Mouse (Mus musculus) kidney, embryonic 16.5 days (tissue): Measurements from ENCODE around the gene Hyal2. TPM values are rescaled to one million over a fixed set of nuclear protein-coding genes. Genes with fewer than 3 reads are reported as not detected.

ENCODE experiments used
- ATAC-seq: fragments of 200-750 bp; cut with Nextera tagmentation; 2 replicates; pipeline ENCODE4 v1.8.0; 2017; ENCODE audit warnings: moderate TSS enrichment; ENCODE audit not compliant: low FRiP score, low TSS enrichment
- H3K27ac ChIP-seq: fragments of 300-500 bp; sonication (generic); 2 replicates; pipeline ENCODE4 v1.5.1; 2014; ENCODE audit warnings: low read length
- H3K27me3 ChIP-seq: fragments of 300-500 bp; sonication (generic); 2 replicates; pipeline ENCODE4 v1.6.1; 2014; ENCODE audit warnings: low read length, control low read depth, mixed read lengths; ENCODE audit not compliant: insufficient read depth
- H3K36me3 ChIP-seq: fragments of 300-500 bp; sonication (generic); 2 replicates; pipeline ENCODE4 v1.6.1; 2014; ENCODE audit warnings: low read length, control low read depth, mixed read lengths; ENCODE audit not compliant: insufficient read depth
- H3K4me1 ChIP-seq: fragments of 300-500 bp; sonication (generic); 2 replicates; pipeline ENCODE4 v1.6.1; 2014; ENCODE audit warnings: low read length, control low read depth, mixed read lengths; ENCODE audit not compliant: insufficient read depth
- H3K4me2 ChIP-seq: fragments of 300-500 bp; sonication (generic); replicated peaks from 2 replicates; pipeline ENCODE4 v1.6.1; 2014; ENCODE audit warnings: low read depth, low read length
- H3K4me3 ChIP-seq: fragments of 300-500 bp; sonication (generic); 2 replicates; pipeline ENCODE4 v1.5.1; 2014; ENCODE audit warnings: mild to moderate bottlenecking, low read length
- H3K9ac ChIP-seq: fragments of 300-500 bp; sonication (generic); replicated peaks from 2 replicates; pipeline ENCODE4 v1.6.1; 2014; ENCODE audit warnings: low read length
- H3K9me3 ChIP-seq: fragments of 300-500 bp; sonication (generic); 2 replicates; pipeline ENCODE4 v1.6.1; 2016; ENCODE audit warnings: low read length, control low read depth
- WGBS: fragments of 180-500 bp; shearing (Covaris S2); extraction: QIAGEN DNeasy Blood & Tissue Kit; methylation state at CpG from one replicate; pipeline ENCODE4 v1.1.7; 2014; 5-methylcytosine and 5-hydroxymethylcytosine counted together
- polyA plus RNA-seq: library from polyadenylated mRNA; unstranded; fragments of >200 nt; fragmentation: Nextera tagmentation; extraction: Ambion mirVana; gene quantifications from 2 replicates; pipeline ENCODE4 v1.2.1, GENCODE M21; 2015

Gene Hyal2
- polyA plus RNA-seq, 1 experiment from 2014 or later: 132 TPM

DNA sequence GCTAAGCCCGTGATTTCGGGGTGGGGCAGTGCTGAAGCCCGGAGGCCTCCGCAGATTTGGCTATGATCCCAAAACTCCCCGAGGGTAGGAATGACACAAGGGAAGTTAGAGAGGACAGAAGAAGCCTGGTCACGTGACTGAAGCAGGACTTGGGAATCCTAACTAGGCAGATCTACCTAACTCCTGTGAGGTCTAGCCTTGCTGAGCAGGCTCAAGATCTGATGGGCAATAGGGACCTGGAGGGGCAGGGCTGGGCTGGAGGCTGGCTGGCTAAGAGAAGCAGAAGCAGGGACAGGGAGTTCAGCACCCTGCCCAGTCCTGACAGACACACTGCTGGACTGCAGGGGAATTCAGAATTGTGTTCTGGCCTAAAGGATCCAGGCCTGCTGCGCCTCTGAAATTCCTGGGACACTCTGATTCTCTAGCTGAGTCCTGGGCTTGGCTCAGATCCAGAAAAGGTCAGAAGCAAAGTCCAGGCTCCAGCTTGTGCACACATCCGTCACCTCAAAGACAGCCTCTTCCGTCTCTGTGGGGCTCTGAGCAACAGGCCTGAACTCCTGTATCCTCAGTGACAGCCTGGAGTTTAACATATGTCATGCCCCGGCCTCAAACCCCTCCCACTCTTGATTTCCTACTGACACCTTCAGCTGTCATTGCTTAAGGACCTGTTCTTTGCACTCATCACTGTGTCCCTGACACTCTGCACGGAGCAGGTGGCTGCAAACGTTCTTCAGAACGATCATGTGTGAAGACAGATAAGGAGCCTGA is 51.2 kb downstream of the Hyal2 start:
- H3K27ac ChIP-seq: peak overlapping the region; percentile 71
- peaks cover 23% of the 10 kb centered on the region for H3K4me1 ChIP-seq
- no peak overlapping the region for H3K9ac ChIP-seq
- H3K9me3 ChIP-seq: no peaks in the 10 kb centered on the region
- H3K27me3 ChIP-seq: no peaks in the 10 kb centered on the region
- H3K4me2 ChIP-seq: no peak overlapping the region
- 49% methylated on average over 13 of the region's 13 CpGs for WGBS
- peak; percentile 78 for ATAC-seq
- H3K4me3 ChIP-seq: no peak overlapping the region
- peaks cover 65% of the 10 kb centered on the region for H3K36me3 ChIP-seq

DNA sequence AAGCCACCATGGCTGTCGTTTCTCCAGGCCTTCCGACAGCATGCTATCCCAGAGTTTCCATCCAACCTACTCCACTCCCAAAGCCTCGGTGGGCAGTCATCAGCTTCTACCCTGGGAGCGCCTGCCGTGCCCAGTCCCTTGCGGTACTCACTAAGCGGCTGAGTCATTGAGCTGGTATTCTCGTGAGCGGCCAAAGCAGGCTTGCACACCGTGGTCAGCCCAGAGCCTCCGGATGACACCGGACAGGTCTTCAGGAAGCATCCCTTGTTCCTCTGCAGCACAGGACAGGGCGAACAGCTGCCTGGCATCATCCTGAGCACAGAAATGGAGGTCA is 51.8 kb downstream of the Hyal2 start:
- H3K4me3 ChIP-seq: no peak overlapping the region
- H3K4me2 ChIP-seq: no peak overlapping the region
- H3K9me3 ChIP-seq: no peaks in the 10 kb centered on the region
- H3K27me3 ChIP-seq: no peaks in the 10 kb centered on the region
- peaks cover 29% of the 10 kb centered on the region for H3K4me1 ChIP-seq
- H3K36me3 ChIP-seq: peaks cover 61% of the 10 kb centered on the region
- WGBS: 66% methylated on average over 13 of the region's 13 CpGs
- peak; percentile 7; the same call in 1 of the 2 replicates for ATAC-seq
- H3K27ac ChIP-seq: peak overlapping the region; percentile 71
- H3K9ac ChIP-seq: no peak overlapping the region

DNA sequence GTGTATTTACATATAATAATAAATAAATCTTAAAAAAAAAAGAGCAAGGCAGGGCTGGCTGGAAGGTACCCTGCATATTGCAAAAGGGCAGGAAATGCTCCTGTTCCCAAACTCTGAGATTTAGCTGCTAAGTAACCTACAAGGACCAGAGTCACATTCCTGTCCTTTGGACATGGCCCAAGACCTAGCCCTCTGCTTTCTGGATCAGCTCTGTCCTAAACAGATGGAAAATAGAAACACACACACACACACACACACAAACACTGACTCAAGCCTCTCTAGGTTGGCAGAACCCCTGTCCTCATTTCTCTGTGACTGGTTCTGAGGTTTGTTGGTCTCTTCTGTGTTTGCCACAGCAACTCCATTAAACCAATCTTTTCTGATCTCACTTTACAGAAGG is 53.2 kb downstream of the Hyal2 start:
- Histone ChIP-seq H3K9ac (no peak overlapping the region), H3K4me3 (no peak overlapping the region), H3K27ac (0 out of 2 replicates have a peak overlapping the region, but pooled peaks have one; percentile 21), H3K9me3 (no peaks in the 10 kb centered on the region), H3K27me3 (no peaks in the 10 kb centered on the region), H3K4me2 (no peak overlapping the region), H3K36me3 (peaks cover 47% of the 10 kb centered on the region), H3K4me1 (peaks cover 36% of the 10 kb centered on the region)
- ATAC-seq: no peak

Other genes with a start within 250 kb of the Hyal2 start
- 12.6 and 13.2 TPM in 2 replicates for gene Hemk1, start 229.6 kb upstream of the Hyal2 start, polyA plus RNA-seq
- gene 6430571L13Rik, start 227.3 kb upstream of the Hyal2 start, polyA plus RNA-seq: 0.82 and 1.2 TPM in 2 replicates
- 0.74 and 0.95 TPM in 2 replicates for gene Cacna2d2, start 168.3 kb upstream of the Hyal2 start, polyA plus RNA-seq
- gene Tmem115, start 34.0 kb upstream of the Hyal2 start, polyA plus RNA-seq: 49.7 and 51.0 TPM in 2 replicates
- 35.8 and 39.0 TPM in 2 replicates for gene Cyb561d2, start 25.8 kb upstream of the Hyal2 start, polyA plus RNA-seq
- 57.0 and 59.0 TPM in 2 replicates for gene Nprl2, start 25.7 kb upstream of the Hyal2 start, polyA plus RNA-seq
- 3.3 and 3.9 TPM in 2 replicates for gene Zmynd10, start 20.6 kb upstream of the Hyal2 start, polyA plus RNA-seq
- gene Rassf1, start 16.4 kb upstream of the Hyal2 start, polyA plus RNA-seq: 66.8 and 68.9 TPM in 2 replicates
- gene Tusc2, start 4.7 kb upstream of the Hyal2 start, polyA plus RNA-seq: 45.3 and 48.0 TPM in 2 replicates
- gene Hyal1, start 9.0 kb downstream of the Hyal2 start, polyA plus RNA-seq: 10.6 and 12.3 TPM in 2 replicates
- gene Naa80, start 10.9 kb downstream of the Hyal2 start, polyA plus RNA-seq: 21.8 and 24.1 TPM in 2 replicates
- gene Hyal3, start 12.9 kb downstream of the Hyal2 start, polyA plus RNA-seq: 1.3 and 1.6 TPM in 2 replicates
- gene Ifrd2, start 19.7 kb downstream of the Hyal2 start, polyA plus RNA-seq: 60.7 and 64.3 TPM in 2 replicates
- gene Sema3b, start 41.3 kb downstream of the Hyal2 start, polyA plus RNA-seq: 31.3 TPM in 2 replicates
- gene Gnai2, start 67.4 kb downstream of the Hyal2 start, polyA plus RNA-seq: 447 and 455 TPM in 2 replicates
- gene Slc38a3, start 101.6 kb downstream of the Hyal2 start, polyA plus RNA-seq: 12.4 and 12.9 TPM in 2 replicates
- 2.8 and 3.0 TPM in 2 replicates for gene Gnat1, start 111.8 kb downstream of the Hyal2 start, polyA plus RNA-seq
- 20.9 and 25.7 TPM in 2 replicates for gene Sema3f, start 142.5 kb downstream of the Hyal2 start, polyA plus RNA-seq
- 203 and 214 TPM in 2 replicates for gene Rbm5, start 203.1 kb downstream of the Hyal2 start, polyA plus RNA-seq